Mouse (Mus musculus): Measurements from ENCODE around the gene Ubash3a. TPM values are rescaled to one million over a fixed set of nuclear protein-coding genes. Genes with fewer than 3 reads are reported as not detected.

Ubash3a gene
- total RNA-seq, 2 experiments from 2014 or later, result not detected

GRCm38 (mm10) chr17:31273631-31274030 lies 66.0 kb downstream of the Ubash3a start:
- DNase-seq (ENCODE audit: low spot score in 2 of 2), result no peak
- intact Hi-C loops (cut with DNase I), result no loop called here

DNA sequence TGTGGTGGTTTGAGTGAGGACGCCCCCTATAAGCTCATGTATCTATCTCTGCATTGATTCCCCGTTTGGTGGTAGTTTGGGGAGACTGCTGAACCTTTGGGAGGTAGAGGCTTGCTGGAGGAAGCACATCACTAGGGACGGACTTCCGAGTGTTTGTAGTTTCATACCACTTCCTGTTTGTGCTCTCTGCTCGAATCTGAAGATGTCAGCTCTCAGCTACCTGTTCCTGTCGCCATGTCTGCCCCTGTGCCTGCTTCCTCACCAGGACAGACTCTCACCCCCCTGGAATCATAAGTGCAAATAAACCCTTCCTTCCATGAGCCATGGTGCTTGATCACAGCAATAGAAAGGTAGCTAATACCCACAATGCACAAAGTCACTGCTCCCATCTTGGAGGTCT lies 67.5 kb downstream of the Ubash3a start:
- intact Hi-C loops (cut with DNase I), result no loop called here
- DNase-seq (ENCODE audit: low spot score in 2 of 2), result no peak

DNA sequence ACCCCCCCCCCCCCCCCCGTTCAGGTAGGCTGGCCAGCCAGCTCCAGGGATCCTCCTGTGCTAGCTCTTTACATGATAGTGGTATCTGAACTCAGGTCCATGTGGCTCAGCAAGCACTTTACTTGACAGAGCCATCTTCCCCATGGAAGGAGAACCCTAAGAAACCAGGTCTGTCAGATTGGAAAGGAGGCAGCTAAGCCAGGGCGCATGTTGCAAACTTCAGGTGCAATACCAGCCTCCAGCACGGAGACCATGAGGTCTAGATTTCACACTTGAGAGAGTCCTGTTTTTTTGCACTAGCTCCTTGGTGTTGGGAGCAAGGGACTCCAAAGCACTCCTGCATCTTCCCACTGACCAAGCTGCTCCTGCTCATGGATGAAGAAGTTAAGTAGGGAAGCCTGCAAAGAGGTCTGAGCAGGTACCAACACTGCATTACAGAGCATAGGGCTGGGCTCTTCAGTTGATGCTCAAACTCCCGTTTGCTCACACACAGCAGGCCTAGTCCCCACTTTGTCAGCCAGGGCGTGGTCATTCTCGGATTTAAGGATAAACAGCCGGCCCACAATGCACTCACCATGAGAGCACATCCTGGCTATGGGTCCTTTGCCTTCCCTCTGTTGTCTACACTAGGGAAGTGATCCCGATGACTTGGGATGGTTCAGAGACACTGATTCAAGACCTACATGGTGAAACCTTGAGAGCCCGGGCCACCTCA lies 68.7 kb downstream of the Ubash3a start:
- intact Hi-C loops (cut with DNase I), result no loop called here
- DNase-seq (ENCODE audit: low spot score in 2 of 2), result no peak

DNA sequence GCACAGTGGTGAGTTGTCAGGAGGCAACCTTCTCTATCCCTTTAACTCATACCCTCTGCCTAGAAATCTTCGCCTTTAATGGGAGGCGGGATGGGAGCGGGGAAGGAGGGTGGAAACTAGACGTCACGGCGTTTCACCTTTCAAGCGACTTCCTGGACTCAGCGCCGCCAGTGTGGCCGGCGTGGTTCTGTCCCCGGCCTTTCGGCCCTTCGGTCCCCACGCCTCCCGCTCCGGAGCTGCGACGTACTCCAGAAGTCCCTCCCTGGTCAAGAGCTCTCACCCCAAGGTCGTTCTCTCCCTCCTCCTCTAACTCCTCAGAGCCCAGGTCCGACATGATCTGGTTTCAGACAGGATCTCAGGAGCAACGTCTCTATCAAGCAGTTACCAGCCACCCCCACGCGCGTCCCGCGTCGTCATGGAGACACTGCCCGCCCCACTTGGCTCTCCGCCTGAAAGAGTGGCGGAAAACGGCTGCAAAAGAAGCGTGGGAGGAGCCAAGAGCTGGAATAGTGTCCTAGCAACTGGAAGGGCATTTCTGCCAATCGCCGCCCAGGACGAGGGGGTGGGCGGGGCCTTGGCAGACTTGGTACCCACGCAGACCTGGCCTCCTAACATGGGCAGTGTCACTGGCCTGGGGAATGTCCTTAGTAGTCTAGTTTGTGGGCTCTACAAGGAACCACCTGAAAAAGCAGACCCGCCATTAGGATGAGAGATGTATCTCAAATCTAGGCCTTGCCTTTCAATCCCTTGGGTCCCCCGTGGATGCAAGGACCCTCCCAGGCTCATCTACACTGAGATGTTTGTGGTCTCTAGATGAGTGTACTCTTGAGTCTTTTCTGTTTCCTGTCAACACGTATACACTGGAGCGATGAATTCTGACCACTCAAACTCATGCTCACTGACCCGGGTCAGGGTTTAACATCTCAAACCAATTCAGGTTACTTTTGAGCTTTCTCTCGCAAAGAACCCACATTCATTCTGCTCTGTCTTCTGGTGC lies 69.5 kb downstream of the Ubash3a start, which contains the start of gene Rsph1:
Rsph1 (minus strand) TSS at position 462 of the 997 bp plus-strand sequence.
- peak; percentile 100 for DNase-seq (ENCODE audit: low spot score in 2 of 2)
- intact Hi-C loops (cut with DNase I), result no loop called here

DNA sequence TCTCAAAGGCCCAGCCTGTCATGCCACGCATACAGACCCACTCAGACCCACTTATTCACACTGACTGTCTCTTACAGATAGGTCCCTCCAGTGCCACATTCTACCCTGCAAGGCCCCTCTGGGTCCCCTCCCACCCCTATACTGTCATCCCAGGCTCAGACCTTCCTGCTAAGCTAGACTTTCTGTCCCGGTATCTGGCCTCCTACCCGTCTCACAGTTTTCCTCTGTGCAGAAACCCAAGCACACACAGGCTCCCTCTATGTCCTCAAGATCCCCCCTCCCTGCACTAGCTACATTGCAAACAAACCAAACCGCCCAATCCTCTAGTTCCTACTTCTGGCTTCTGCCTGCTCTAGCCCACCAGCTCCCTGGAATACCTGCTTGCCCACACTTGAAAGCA lies 70.3 kb downstream of the Ubash3a start:
- intact Hi-C loops (cut with DNase I), result no loop called here

DNA sequence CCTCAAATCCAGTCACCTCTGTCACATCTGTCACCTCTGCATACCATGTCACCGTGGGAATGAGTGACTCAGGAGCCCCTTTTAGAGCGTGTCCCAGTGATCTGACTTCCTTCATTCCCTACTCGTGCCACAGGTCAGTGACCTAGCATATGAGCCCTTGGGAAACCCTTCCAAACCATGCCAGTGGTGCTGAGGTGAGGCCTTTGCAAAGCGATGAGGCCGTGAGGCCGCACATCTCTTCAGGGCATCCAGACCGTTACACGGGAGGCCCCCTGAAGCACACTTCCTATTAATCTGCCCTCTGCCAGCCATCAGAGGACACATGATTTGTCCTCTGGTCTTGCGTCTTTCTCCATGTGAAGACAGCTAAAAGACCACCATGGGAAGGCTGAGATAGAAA lies 71.9 kb downstream of the Ubash3a start:
- intact Hi-C loops (cut with DNase I), result no loop called here
- DNase-seq (ENCODE audit: low spot score in 2 of 2), result no peak

More for the DNA sequence above, 70.3 kb downstream of the Ubash3a start:
- no peak for DNase-seq (ENCODE audit: low spot score in 2 of 2)

GRCm38 (mm10) chr17:31280269-31280668 lies 72.6 kb downstream of the Ubash3a start:
- intact Hi-C loops (cut with DNase I), result no loop called here
- no peak for DNase-seq (ENCODE audit: low spot score in 2 of 2)

GRCm38 (mm10) chr17:31281830-31282686 lies 74.4 kb downstream of the Ubash3a start:
- intact Hi-C loops (cut with DNase I), result no loop called here
- no peak for DNase-seq (ENCODE audit: low spot score in 2 of 2)

DNA sequence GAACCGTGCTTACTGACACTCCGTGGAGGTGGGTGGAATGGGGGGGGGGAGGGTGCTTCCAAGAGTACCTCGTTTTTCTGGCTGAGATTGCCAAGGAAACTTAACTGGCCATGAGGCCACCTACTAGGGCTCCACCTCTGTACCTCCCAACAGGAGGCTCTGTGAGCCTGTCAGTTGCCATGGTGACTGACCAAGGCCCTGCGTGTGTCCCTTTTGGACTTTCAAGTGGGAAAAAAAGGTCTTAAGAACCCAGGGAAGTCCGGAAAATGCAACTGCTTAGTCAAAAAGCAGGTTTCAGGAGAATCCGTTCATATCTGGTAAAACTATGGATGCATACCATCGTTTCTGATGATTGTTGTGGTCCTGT lies 75.0 kb downstream of the Ubash3a start:
- DNase-seq (ENCODE audit: low spot score in 2 of 2), result no peak
- intact Hi-C loops (cut with DNase I), result no loop called here

DNA sequence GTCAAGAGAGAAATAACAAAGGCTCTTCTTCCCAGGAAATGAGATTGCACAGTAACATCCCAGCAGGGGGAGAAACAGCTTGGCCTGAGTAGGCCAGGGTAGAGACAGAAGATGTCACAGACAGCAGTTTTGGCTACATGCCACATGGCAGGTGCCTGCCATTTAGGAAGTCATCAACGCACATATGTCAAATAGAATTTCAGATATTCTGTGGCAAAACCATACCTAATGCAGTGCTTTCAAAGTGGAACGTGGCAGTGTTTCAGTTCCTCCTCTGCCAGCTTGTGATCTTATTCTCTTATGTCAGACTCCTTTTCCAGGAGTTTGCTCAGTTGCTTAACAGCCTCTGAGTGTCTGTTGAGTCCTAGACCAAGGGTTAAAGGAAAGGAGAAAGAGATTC lies 78.2 kb downstream of the Ubash3a start:
- DNase-seq (ENCODE audit: low spot score in 2 of 2), result no peak
- intact Hi-C loops (cut with DNase I), result no loop called here

DNA sequence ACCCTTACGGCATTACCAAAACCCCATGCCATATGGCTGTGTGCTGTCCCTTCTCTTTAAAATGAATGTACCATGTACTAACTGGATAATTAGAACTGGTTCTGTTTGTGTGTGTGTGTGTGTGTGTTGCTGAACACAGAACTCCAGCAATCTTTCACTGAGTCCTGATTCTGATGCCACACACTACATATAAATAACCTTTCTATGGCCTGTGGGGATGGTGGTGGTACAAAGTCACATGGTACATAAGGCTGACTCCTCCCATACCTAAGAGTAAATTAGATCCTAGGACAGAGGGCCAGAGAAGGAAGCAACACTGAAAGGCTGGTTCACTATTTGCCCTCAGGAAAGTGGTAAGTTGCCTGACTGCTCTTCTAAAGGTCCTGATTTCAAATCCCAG lies 78.8 kb downstream of the Ubash3a start, which contains the start of gene Slc37a1:
Slc37a1 (plus strand) TSS at position 301 of the 400 bp plus-strand sequence.
- DNase-seq (ENCODE audit: low spot score in 2 of 2), result no peak
- intact Hi-C loops (cut with DNase I), result no loop called here

DNA sequence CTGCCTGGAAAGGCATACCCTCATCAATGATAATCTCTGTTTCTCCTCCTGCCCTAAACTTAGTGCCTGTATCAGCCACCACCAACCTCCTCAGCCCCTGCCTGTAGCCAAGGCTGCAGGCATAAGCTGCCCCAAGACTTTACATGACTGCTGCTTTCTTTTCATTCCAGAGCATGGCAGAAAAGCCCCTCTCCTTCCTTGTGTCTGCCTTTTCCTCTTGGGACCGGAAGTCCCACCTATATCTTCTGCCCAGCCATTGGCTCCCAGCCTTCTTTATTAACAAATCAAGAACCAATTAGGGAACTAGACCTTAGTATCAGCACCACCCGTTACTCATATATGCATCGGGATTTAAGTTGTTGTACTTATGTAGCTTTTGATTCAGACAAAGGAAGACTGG lies 79.5 kb downstream of the Ubash3a start:
- intact Hi-C loops (cut with DNase I), result no loop called here

GRCm38 (mm10) chr17:31288999-31289726 lies 81.5 kb downstream of the Ubash3a start:
- intact Hi-C loops (cut with DNase I), result no loop called here
- DNase-seq (ENCODE audit: low spot score in 2 of 2), result no peak

More for the DNA sequence above, 79.5 kb downstream of the Ubash3a start:
- no peak for DNase-seq (ENCODE audit: low spot score in 2 of 2)

GRCm38 (mm10) chr17:31290311-31290710 lies 82.6 kb downstream of the Ubash3a start:
- no peak for DNase-seq (ENCODE audit: low spot score in 2 of 2)
- intact Hi-C loops (cut with DNase I), result no loop called here

DNA sequence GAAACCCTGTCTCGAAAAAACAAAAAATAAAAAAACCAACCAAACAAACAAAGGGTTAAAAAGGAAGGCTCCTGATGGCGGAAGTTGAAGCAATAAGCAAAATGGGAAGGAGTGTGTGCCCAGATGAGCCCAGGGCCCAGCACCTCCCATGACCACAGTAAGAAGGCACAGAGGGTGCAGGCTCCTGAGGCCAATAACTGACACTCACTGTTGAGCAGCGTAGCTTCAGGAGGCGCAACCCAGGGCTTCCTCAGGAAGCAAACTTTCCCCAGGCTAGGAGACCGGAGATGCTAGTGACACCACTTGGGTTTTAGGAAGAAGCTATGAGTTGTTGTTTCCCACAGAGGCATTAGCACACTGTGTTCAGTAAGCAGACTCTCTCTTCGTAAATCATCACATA lies 83.2 kb downstream of the Ubash3a start:
- no peak for DNase-seq (ENCODE audit: low spot score in 2 of 2)
- intact Hi-C loops (cut with DNase I), result no loop called here

- intact Hi-C loops (cut with DNase I), result no loop called here
Observed at GRCm38 (mm10) chr17:31294363-31295214, 86.9 kb downstream of the Ubash3a start.

GRCm38 (mm10) chr17:31295215-31295891 lies 87.7 kb downstream of the Ubash3a start:
- DNase-seq (ENCODE audit: low spot score in 2 of 2), result peak in 1 of 2 experiments; percentile 62
- intact Hi-C loops (cut with DNase I), result no loop called here

More at GRCm38 (mm10) chr17:31294363-31295214, 86.9 kb downstream of the Ubash3a start:
- no peak for DNase-seq (ENCODE audit: low spot score in 2 of 2)

Data from left cerebral cortex, postnatal 36 days (tissue).